In genomic region chr2:155372451-155372850, GRCm38 (mm10) we compare ENCODE assay signal across 31 mouse cellular contexts. TPM values are rescaled to one million over a fixed set of nuclear protein-coding genes. Genes with fewer than 3 reads are reported as not detected.
A peak's percentile ranks its signal among the peaks of the same experiment; 100 is the strongest.
DNase-seq lines count a peak whose midpoint lies in the region; ATAC-seq and TF ChIP-seq lines count a peak whose summit lies in the region.
"Had no signal": no experiment of that assay in that cellular context is flagged by ENCODE, and none has a peak within 500 bp of the region (broad histone marks: within the 10 kb centered on the region; RNA-seq: fewer than 3 reads in every experiment).

No protein-coding gene starts in this region.

- TF ChIP-seq EP300 in heart, adult 2 months (IDR thresholded peaks at IDR 0.05; ENCODE audit: insufficient read depth, low read depth, low read length) = 0 out of 2 replicates have a peak, but pooled peaks have one; percentile 22

- no peaks in the 10 kb centered on the region for H3K79me2 ChIP-seq in heart, adult 2 months (replicated peaks; ENCODE audit: control insufficient read depth, insufficient read depth, low read length)

- no peak overlapping the region for H3K4me3 ChIP-seq in heart, adult 2 months
- no peak overlapping the region for H3K4me3 ChIP-seq in heart, embryonic 10.5 days
- H3K4me3 ChIP-seq in heart, embryonic 14.5 days (ENCODE audit: control insufficient read depth in 1 of 2, insufficient read depth in 1 of 2, low read depth in 1 of 2, low read length in 2 of 2) = no peak overlapping the region
- H3K4me3 ChIP-seq: embryonic facial prominence, embryonic 12.5 days; forebrain, embryonic 15.5 days; hindbrain, embryonic 13.5 days; limb, embryonic 10.5 days; limb, embryonic 15.5 days; myocyte; neural tube, embryonic 12.5 days had no signal

- no peak for TF ChIP-seq CTCF in heart, adult 2 months (IDR thresholded peaks at IDR 0.05)

- WGBS in heart, adult 2 months = 13% methylated on average over 4 of the region's 4 CpGs
- 37% methylated on average over 4 of the region's 4 CpGs for WGBS in heart, embryonic 10.5 days
- WGBS in heart, embryonic 14.5 days = 28% methylated on average over 4 of the region's 4 CpGs

- H3K27ac ChIP-seq in heart, adult 2 months = peak overlapping the region; percentile 17
- H3K27ac ChIP-seq in heart, embryonic 10.5 days = peak overlapping the region; percentile 70
- peak overlapping the region; percentile 72 to 75 for H3K27ac ChIP-seq in heart, embryonic 14.5 days (replicated peaks in 1 of 2; ENCODE audit: control insufficient read depth in 1 of 2, insufficient read depth in 1 of 2, low read depth in 2 of 2, low read length in 2 of 2)
- H3K27ac ChIP-seq: embryonic facial prominence, embryonic 12.5 days; forebrain, embryonic 15.5 days; hindbrain, embryonic 13.5 days; limb, embryonic 10.5 days; limb, embryonic 15.5 days; neural tube, embryonic 12.5 days had no signal

- intact Hi-C loops in heart, adult 2 months (cut with DNase I) = no loop called here

- peaks cover 7% of the 10 kb centered on the region for H3K4me1 ChIP-seq in heart, adult 2 months (ENCODE audit: control insufficient read depth, insufficient read depth, low read length)
- H3K4me1 ChIP-seq in heart, embryonic 10.5 days = peaks cover 22% of the 10 kb centered on the region
- H3K4me1 ChIP-seq in heart, embryonic 14.5 days (ENCODE audit: control insufficient read depth in 2 of 2, insufficient read depth in 2 of 2, low read length in 2 of 2) = peaks cover 12 to 15% of the 10 kb centered on the region in 2 experiments
- H3K4me1 ChIP-seq: embryonic facial prominence, embryonic 12.5 days; forebrain, embryonic 15.5 days; limb, embryonic 10.5 days; neural tube, embryonic 12.5 days had no signal

- no peak for TF ChIP-seq POLR2A in heart, adult 2 months (IDR thresholded peaks at IDR 0.05; ENCODE audit: insufficient read depth, low read depth, low read length)

- no peaks in the 10 kb centered on the region for H3K27me3 ChIP-seq in heart, adult 2 months (ENCODE audit: control insufficient read depth, insufficient read depth, low read length)
- no peaks in the 10 kb centered on the region for H3K27me3 ChIP-seq in heart, embryonic 10.5 days (ENCODE audit: insufficient read depth, poor library complexity, severe bottlenecking)
- no peaks in the 10 kb centered on the region for H3K27me3 ChIP-seq in heart, embryonic 14.5 days (ENCODE audit: control insufficient read depth, insufficient read depth, low read length)
- H3K27me3 ChIP-seq: embryonic facial prominence, embryonic 12.5 days; forebrain, embryonic 15.5 days; hindbrain, embryonic 13.5 days; limb, embryonic 15.5 days; neural tube, embryonic 12.5 days; Patski had no signal

- peak in 1 of 2 experiments; percentile 30 for DNase-seq in heart, adult 2 months
- DNase-seq in heart, adult 8-10 months (ENCODE audit: low spot score) = no peak
- no peak for DNase-seq in heart, embryonic 10.5 days (ENCODE audit: low spot score)
- peak; percentile 62 for DNase-seq in heart, postnatal 4 days
- DNase-seq in spleen, postnatal 36 days (ENCODE audit: low spot score in 2 of 2) = no peak
- DNase-seq in right cerebral cortex, postnatal 36 days (ENCODE audit: low spot score in 2 of 2) = no peak
- DNase-seq: adrenal gland, postnatal 10 days; cerebellum, adult 11 months; cerebellum, adult 9-10 months; cerebellum, postnatal 36 days; embryo, embryonic 11 days; gastrocnemius, postnatal 36 days; kidney, adult 9 months; kidney, postnatal 10 days; layer of hippocampus, postnatal 36 days; lung, postnatal 36 days; right cerebral cortex, adult 18-20 months; right cerebral cortex, postnatal 4 days; thymus, postnatal 14 days had no signal

- no peak overlapping the region for H3K4me2 ChIP-seq in heart, embryonic 14.5 days (ENCODE audit: low read length)
- H3K4me2 ChIP-seq: embryonic facial prominence, embryonic 12.5 days; forebrain, embryonic 15.5 days; hindbrain, embryonic 13.5 days; limb, embryonic 15.5 days; midbrain, embryonic 11.5 days; neural tube, embryonic 12.5 days had no signal

- H3K36me3 ChIP-seq in heart, adult 2 months (ENCODE audit: control insufficient read depth, insufficient read depth, low read length) = peaks cover 5% of the 10 kb centered on the region; the same call in 1 of the 2 replicates
- no peaks in the 10 kb centered on the region for H3K36me3 ChIP-seq in heart, embryonic 10.5 days
- H3K36me3 ChIP-seq in heart, embryonic 14.5 days (ENCODE audit: control insufficient read depth, insufficient read depth, low read length) = no peaks in the 10 kb centered on the region
- H3K36me3 ChIP-seq: embryonic facial prominence, embryonic 12.5 days; forebrain, embryonic 15.5 days; hindbrain, embryonic 13.5 days; limb, embryonic 10.5 days; limb, embryonic 15.5 days; neural tube, embryonic 12.5 days had no signal

- ATAC-seq in heart, embryonic 14.5 days (ENCODE audit: insufficient number of reproducible peaks, insufficient read depth, low FRiP score, low read depth) = peak; percentile 40; the same call in 1 of the 2 replicates
- ATAC-seq: forebrain, embryonic 15.5 days; intestine, postnatal 0 days; midbrain, embryonic 16.5 days; Patski had no signal

- no peaks in the 10 kb centered on the region for H3K9me3 ChIP-seq in heart, embryonic 10.5 days
- no peaks in the 10 kb centered on the region for H3K9me3 ChIP-seq in heart, embryonic 14.5 days (ENCODE audit: control insufficient read depth, low read length)
- H3K9me3 ChIP-seq: embryonic facial prominence, embryonic 12.5 days; forebrain, embryonic 15.5 days; hindbrain, embryonic 13.5 days; limb, embryonic 10.5 days; limb, embryonic 15.5 days; neural tube, embryonic 12.5 days had no signal

- no peak overlapping the region for H3K9ac ChIP-seq in heart, adult 2 months (ENCODE audit: low read depth, low read length)
- H3K9ac ChIP-seq in heart, embryonic 14.5 days (ENCODE audit: low read length) = peak overlapping the region; percentile 32; the same call in 1 of the 2 replicates
- H3K9ac ChIP-seq: embryonic facial prominence, embryonic 12.5 days; forebrain, embryonic 15.5 days; hindbrain, embryonic 13.5 days; limb, embryonic 15.5 days; neural tube, embryonic 12.5 days had no signal

RNA-seq across cellular contexts. Expression of gene Trp53inp2, which starts 8.4 kb away (rescaled TPM):
- 100 to 1,000 TPM; 457 to 512 TPM for total RNA-seq in heart, adult 2 months (2021)
- 410 and 615 TPM in 2 replicates for polyA plus RNA-seq in heart, adult 2 months (2012; rRNA removed)
- 100 to 1,000 TPM; 452 to 522 (median 499) TPM for total RNA-seq in heart, adult 8-10 months (2022)
- polyA plus RNA-seq in heart, embryonic 10.5 days (2016; fragmentation: Nextera tagmentation; extraction: Ambion mirVana) = 61.4 and 118 TPM in 2 replicates
- 96.9 and 97.0 TPM in 2 replicates for polyA plus RNA-seq in heart, embryonic 14.5 days (2014; fragmentation: Nextera tagmentation; extraction: Ambion mirVana)
- total RNA-seq in heart, postnatal 4 days (2021) = 100 to 1,000 TPM; 491 to 511 TPM

RNA-seq across cellular contexts. Expression of gene Pigu, which starts 15.2 kb away (rescaled TPM):
- 10 to 100 TPM; 26.2 to 26.6 TPM for total RNA-seq in heart, adult 2 months (2021)
- 44.8 and 73.8 TPM in 2 replicates for polyA plus RNA-seq in heart, adult 2 months (2012; rRNA removed)
- total RNA-seq in heart, adult 8-10 months (2022) = 10 to 100 TPM; 25.0 to 28.0 (median 26.5) TPM
- polyA plus RNA-seq in heart, embryonic 10.5 days (2016; fragmentation: Nextera tagmentation; extraction: Ambion mirVana) = 60.3 and 61.2 TPM in 2 replicates
- 54.1 and 57.0 TPM in 2 replicates for polyA plus RNA-seq in heart, embryonic 14.5 days (2014; fragmentation: Nextera tagmentation; extraction: Ambion mirVana)
- total RNA-seq in heart, postnatal 4 days (2021) = 10 to 100 TPM; 39.4 to 42.7 TPM

Comparison
In these comparisons a context has a peak if more than half of its experiments do, and no peak if none do; other contexts are left out.
1. H3K27ac ChIP-seq: peak in every context shown above with its lines; median percentile 74 in heart, embryonic 14.5 days; 70 in heart, embryonic 10.5 days; 17 in heart, adult 2 months.